Mouse (Mus musculus) embryonic facial prominence, embryonic 14.5 days (tissue): ENCODE results near the gene Prpf8. TPM values are rescaled to one million over a fixed set of nuclear protein-coding genes. Genes with fewer than 3 reads are reported as not detected.

Experiments
- ATAC-seq: fragments of 200-750 bp; cut with Nextera tagmentation; 2 replicates; pipeline ENCODE4 v1.8.0; 2017; ENCODE audit warnings: low read depth, moderate number of reproducible peaks, moderate TSS enrichment
- DNase-seq: peaks from one replicate; pipeline ENCODE4 v3.0.0-alpha.2; 2015; ENCODE audit warnings: low spot score
- H3K27ac ChIP-seq: fragments of 300-500 bp; sonication (generic); replicated peaks from 2 replicates; pipeline ENCODE4 v1.5.1; 2014; ENCODE audit warnings: low read depth, mild to moderate bottlenecking, low read length, moderate library complexity
- H3K27me3 ChIP-seq: fragments of 300-500 bp; sonication (generic); replicated peaks from 2 replicates; pipeline ENCODE4 v1.6.1; 2014; ENCODE audit warnings: low read length; ENCODE audit not compliant: control insufficient read depth, insufficient read depth
- H3K36me3 ChIP-seq: fragments of 300-500 bp; sonication (generic); 2 replicates; pipeline ENCODE4 v1.6.1; 2014; ENCODE audit warnings: low read length, mixed read lengths; ENCODE audit not compliant: control insufficient read depth, insufficient read depth
- H3K4me1 ChIP-seq: fragments of 300-500 bp; sonication (generic); 2 replicates; pipeline ENCODE4 v1.6.1; 2014; ENCODE audit warnings: antibody characterized with exemption, low read length; ENCODE audit not compliant: control insufficient read depth, insufficient read depth
- H3K4me2 ChIP-seq: fragments of 300-500 bp; sonication (generic); 2 replicates; pipeline ENCODE4 v1.6.1; 2014; ENCODE audit warnings: low read depth, mild to moderate bottlenecking, low read length, moderate library complexity, mixed read lengths
- H3K4me3 ChIP-seq: fragments of 300-500 bp; sonication (generic); 2 replicates; pipeline ENCODE4 v1.5.1; 2014; ENCODE audit warnings: low read depth, mild to moderate bottlenecking, low read length
- H3K9ac ChIP-seq: fragments of 300-500 bp; sonication (generic); 2 replicates; pipeline ENCODE4 v1.6.1; 2014; ENCODE audit warnings: low read depth, mild to moderate bottlenecking, low read length, moderate library complexity, mixed read lengths
- H3K9me3 ChIP-seq: fragments of 300-500 bp; sonication (generic); 2 replicates; pipeline ENCODE4 v1.6.1; 2016; ENCODE audit warnings: low read length; ENCODE audit not compliant: control insufficient read depth
- WGBS: fragments of 180-500 bp; shearing (Covaris S2); extraction: QIAGEN DNeasy Blood & Tissue Kit; methylation state at CpG from one replicate; pipeline ENCODE4 v1.1.7; 2014; 5-methylcytosine and 5-hydroxymethylcytosine counted together
- polyA plus RNA-seq: library from polyadenylated mRNA; unstranded; fragments of >200 nt; fragmentation: Nextera tagmentation; extraction: Ambion mirVana; gene quantifications from 2 replicates; pipeline ENCODE4 v1.2.1, GENCODE M21; 2014

The Prpf8 gene
- polyA plus RNA-seq, 1 experiment from 2014 or later = 76.6 TPM

GRCm38 (mm10) chr11:75469261-75469660 lies 17.4 kb upstream of the Prpf8 start:
- no peak for DNase-seq
- 97% methylated on average over 4 of the region's 4 CpGs for WGBS
- H3K27ac ChIP-seq = no peak overlapping the region

GRCm38 (mm10) chr11:75470675-75471074 lies 15.9 kb upstream of the Prpf8 start:
- no peaks in the 10 kb centered on the region for H3K27me3 ChIP-seq
- peaks cover 4% of the 10 kb centered on the region; the same call in 1 of the 2 replicates for H3K4me1 ChIP-seq
- H3K4me3 ChIP-seq = no peak overlapping the region
- no peak overlapping the region for H3K27ac ChIP-seq
- H3K36me3 ChIP-seq = peaks cover 7% of the 10 kb centered on the region
- DNase-seq (no peak), ATAC-seq (no peak)
- 76% methylated on average over 3 of the region's 3 CpGs for WGBS
- H3K4me2 ChIP-seq = no peak overlapping the region
- no peaks in the 10 kb centered on the region for H3K9me3 ChIP-seq
- H3K9ac ChIP-seq = no peak overlapping the region

More at GRCm38 (mm10) chr11:75469261-75469660, 17.4 kb upstream of the Prpf8 start:
- Histone ChIP-seq H3K4me3 (no peak overlapping the region), H3K4me1 (peaks cover 4% of the 10 kb centered on the region; the same call in 1 of the 2 replicates), H3K4me2 (no peak overlapping the region), H3K9ac (no peak overlapping the region), H3K27me3 (no peaks in the 10 kb centered on the region), H3K9me3 (no peaks in the 10 kb centered on the region), H3K36me3 (peaks cover 14% of the 10 kb centered on the region)
- no peak for ATAC-seq

DNA sequence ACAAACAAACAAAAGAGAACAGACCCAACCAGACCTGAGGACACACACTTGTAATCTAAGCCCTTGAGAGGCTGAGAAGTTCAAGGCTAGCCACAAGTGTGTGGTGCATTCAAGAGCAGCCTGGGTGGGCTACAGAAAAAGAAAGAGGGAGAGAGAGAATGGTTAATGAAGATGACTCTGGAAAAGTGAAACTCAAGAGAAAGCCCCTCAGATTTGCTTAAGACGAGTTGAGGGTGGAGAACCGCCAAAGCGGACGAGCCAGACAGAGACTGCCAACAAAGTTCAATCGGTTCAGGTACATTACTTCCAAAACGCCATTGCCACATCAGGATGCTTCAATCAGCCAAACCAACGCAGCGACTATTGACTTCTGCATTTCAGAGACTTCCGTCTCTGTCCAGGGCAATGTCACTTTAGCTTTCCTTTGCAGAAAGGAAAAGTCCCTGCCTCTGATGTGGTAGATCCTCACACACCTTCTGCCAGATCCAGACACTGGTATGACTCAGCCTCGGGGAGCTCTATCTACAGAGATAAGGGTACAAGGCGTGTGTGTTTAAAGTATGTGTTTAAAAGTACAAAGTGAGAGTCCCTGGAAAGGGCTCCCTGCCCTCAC lies 14.0 kb upstream of the Prpf8 start:
- DNase-seq (no peak), ATAC-seq (no peak)
- H3K4me1 ChIP-seq = peaks cover 2% of the 10 kb centered on the region; the same call in 1 of the 2 replicates
- H3K9ac ChIP-seq = no peak overlapping the region
- H3K27me3 ChIP-seq = no peaks in the 10 kb centered on the region
- no peak overlapping the region for H3K4me2 ChIP-seq
- H3K36me3 ChIP-seq = no peaks in the 10 kb centered on the region
- H3K27ac ChIP-seq = no peak overlapping the region
- H3K4me3 ChIP-seq = no peak overlapping the region
- H3K9me3 ChIP-seq = no peaks in the 10 kb centered on the region
- 84% methylated on average over 11 of the region's 11 CpGs for WGBS

DNA sequence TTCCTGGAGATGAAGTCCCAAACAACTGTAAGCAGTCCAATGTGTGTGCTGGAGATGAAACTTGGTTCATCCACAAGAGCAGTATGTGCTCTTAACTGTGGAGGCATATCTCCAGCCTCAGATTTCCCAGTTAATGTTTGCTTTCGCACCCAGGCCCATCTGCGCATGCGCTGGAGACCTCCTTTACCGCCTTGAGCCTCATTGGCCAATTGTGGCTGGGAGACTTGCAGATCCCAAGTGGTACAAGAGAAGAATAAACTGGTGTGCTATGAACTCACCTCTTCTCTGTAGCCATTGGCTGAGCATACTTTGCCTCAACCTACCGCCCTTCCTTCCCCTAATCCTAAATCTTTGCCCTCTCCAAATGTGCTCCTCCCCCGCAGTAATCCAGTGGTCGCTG lies 13.2 kb upstream of the Prpf8 start:
- WGBS = 71% methylated on average over 7 of the region's 7 CpGs
- no peak for DNase-seq

DNA sequence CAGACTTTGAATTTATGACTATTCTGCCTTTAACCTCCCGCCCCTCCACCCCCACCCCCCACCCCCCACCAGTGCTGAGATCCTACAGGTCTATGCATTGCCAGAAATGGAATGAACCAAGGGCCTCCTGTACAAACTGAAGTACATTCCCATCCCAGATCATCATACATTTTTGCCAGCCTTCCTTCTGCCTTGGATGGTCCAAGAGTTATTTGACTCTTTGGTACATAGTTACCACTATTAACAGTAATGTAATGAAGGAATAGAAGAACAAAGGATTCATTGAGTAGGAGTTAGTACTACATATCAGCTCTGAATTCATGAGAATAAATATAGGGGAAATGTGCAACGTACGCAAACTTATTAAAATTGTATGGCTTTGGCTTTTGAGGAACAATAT lies 424 bp upstream of the Prpf8 start:
- peak overlapping the region; percentile 95 for H3K4me3 ChIP-seq
- ATAC-seq = no peak
- WGBS = 28% methylated on average over 3 of the region's 3 CpGs

More for the DNA sequence above, 13.2 kb upstream of the Prpf8 start:
- Histone ChIP-seq H3K27ac (no peak overlapping the region), H3K9ac (no peak overlapping the region), H3K4me1 (no peaks in the 10 kb centered on the region), H3K27me3 (no peaks in the 10 kb centered on the region), H3K4me3 (no peak overlapping the region), H3K4me2 (no peak overlapping the region), H3K36me3 (no peaks in the 10 kb centered on the region), H3K9me3 (no peaks in the 10 kb centered on the region)
- no peak for ATAC-seq

DNA sequence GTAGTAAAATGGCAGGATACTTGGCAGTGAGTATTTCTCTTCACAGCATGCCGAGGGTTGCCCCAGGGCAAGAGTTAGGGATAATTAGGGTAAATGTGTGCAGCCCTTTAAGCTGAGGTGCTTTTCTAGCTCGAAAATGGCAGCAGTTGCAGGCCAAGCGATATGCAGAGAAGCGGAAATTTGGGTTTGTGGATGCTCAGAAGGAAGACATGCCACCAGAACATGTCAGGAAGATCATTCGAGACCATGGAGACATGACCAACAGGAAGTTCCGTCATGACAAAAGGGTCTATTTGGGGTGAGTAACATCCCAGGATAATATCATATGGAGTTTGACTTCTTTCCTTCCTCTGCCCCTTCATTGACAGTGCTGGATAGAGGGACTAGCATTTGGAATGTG lies 880 bp downstream of the Prpf8 start:
- WGBS = 32% methylated on average over 6 of the region's 6 CpGs
- H3K27ac ChIP-seq = no peak overlapping the region; the same call in 1 of the 2 replicates
- ATAC-seq = no peak

More for the DNA sequence above, 424 bp upstream of the Prpf8 start:
- H3K4me2 ChIP-seq = peak overlapping the region; percentile 45
- no peaks in the 10 kb centered on the region for H3K9me3 ChIP-seq
- DNase-seq = no peak
- no peak overlapping the region for H3K9ac ChIP-seq
- H3K27me3 ChIP-seq = no peaks in the 10 kb centered on the region
- peaks cover 25% of the 10 kb centered on the region for H3K36me3 ChIP-seq
- H3K4me1 ChIP-seq = peaks cover 7% of the 10 kb centered on the region
- H3K27ac ChIP-seq = no peak overlapping the region; the same call in 1 of the 2 replicates

DNA sequence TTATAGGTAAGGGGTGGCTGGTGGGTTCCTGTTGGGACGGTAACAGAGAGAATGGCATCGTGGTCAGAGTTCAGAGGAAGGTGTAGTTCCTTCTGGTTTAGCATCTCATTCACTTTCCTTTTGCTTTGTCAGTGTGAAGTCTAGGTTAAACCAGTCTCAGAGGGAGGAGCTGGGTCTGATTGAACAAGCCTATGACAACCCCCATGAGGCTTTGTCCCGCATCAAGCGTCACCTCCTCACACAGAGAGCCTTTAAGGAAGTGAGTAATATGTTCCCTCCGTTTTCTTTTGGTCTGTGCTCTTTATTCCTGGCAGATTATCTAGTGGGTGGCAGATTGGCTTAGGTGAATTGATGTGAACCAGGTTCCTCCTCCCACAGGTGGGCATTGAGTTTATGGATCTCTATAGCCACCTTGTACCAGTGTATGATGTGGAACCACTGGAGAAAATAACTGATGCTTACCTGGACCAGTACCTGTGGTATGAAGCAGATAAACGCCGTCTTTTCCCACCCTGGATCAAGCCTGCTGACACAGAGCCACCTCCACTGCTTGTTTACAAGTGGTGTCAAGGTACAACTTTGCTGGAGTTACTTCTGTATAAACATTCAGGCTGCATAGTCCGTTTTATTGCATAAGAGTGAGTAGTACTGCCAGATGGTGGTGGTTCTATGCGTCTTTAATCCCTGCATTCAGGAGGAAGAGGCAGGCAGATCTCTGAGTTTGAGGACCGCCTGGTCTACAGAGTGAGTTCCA lies 7.9 kb downstream of the Prpf8 start:
- DNase-seq (no peak), ATAC-seq (no peak)
- no peaks in the 10 kb centered on the region for H3K4me1 ChIP-seq
- H3K9ac ChIP-seq = no peak overlapping the region
- peaks cover 100% of the 10 kb centered on the region for H3K36me3 ChIP-seq
- 94% methylated on average over 10 of the region's 10 CpGs for WGBS
- no peak overlapping the region for H3K27ac ChIP-seq
- H3K4me2 ChIP-seq = no peak overlapping the region
- H3K9me3 ChIP-seq = no peaks in the 10 kb centered on the region
- H3K4me3 ChIP-seq = no peak overlapping the region
- no peaks in the 10 kb centered on the region for H3K27me3 ChIP-seq

More for the DNA sequence above, 880 bp downstream of the Prpf8 start:
- H3K4me3 ChIP-seq = peak overlapping the region; percentile 95
- H3K9me3 ChIP-seq = no peaks in the 10 kb centered on the region
- DNase-seq = no peak
- H3K4me1 ChIP-seq = peaks cover 7% of the 10 kb centered on the region
- H3K27me3 ChIP-seq = no peaks in the 10 kb centered on the region
- H3K36me3 ChIP-seq = peaks cover 38% of the 10 kb centered on the region
- H3K4me2 ChIP-seq = peak overlapping the region; percentile 78
- H3K9ac ChIP-seq = peak overlapping the region; percentile 97

GRCm38 (mm10) chr11:75498126-75498525 lies 11.5 kb downstream of the Prpf8 start:
- no peak overlapping the region for H3K9ac ChIP-seq
- ATAC-seq = no peak
- no peak overlapping the region for H3K4me3 ChIP-seq
- H3K27me3 ChIP-seq = no peaks in the 10 kb centered on the region
- no peaks in the 10 kb centered on the region for H3K4me1 ChIP-seq
- no peak for DNase-seq
- WGBS = 83% methylated on average over 1 of the region's 1 CpGs
- no peak overlapping the region for H3K27ac ChIP-seq
- no peaks in the 10 kb centered on the region for H3K9me3 ChIP-seq
- H3K4me2 ChIP-seq = no peak overlapping the region
- H3K36me3 ChIP-seq = peaks cover 100% of the 10 kb centered on the region
